Mouse (Mus musculus) stomach, embryonic 14.5 days (tissue): ENCODE data around the gene Pml. TPM values are rescaled to one million over a fixed set of nuclear protein-coding genes. Genes with fewer than 3 reads are reported as not detected.
A peak's percentile ranks its signal among the peaks of the same experiment; 100 is the strongest.

ENCODE experiments used
- ATAC-seq: fragments of 200-750 bp; cut with Nextera tagmentation; 2 replicates; pipeline ENCODE4 v1.8.0; 2017; ENCODE audit warnings: low read depth, moderate TSS enrichment; ENCODE audit not compliant: insufficient number of reproducible peaks, insufficient read depth, low FRiP score
- H3K27ac ChIP-seq: fragments of 300-500 bp; sonication (generic); 2 replicates; pipeline ENCODE4 v1.5.1; 2014; ENCODE audit warnings: mild to moderate bottlenecking, low read length, moderate library complexity, mixed read lengths
- H3K27me3 ChIP-seq: fragments of 300-500 bp; sonication (generic); 2 replicates; pipeline ENCODE4 v1.6.1; 2014; ENCODE audit warnings: low read length, control low read depth, mixed read lengths; ENCODE audit not compliant: control insufficient read depth, insufficient read depth
- H3K36me3 ChIP-seq: fragments of 300-500 bp; sonication (generic); 2 replicates; pipeline ENCODE4 v1.6.1; 2014; ENCODE audit warnings: mild to moderate bottlenecking, control low read depth, low read length, moderate library complexity, mixed read lengths; ENCODE audit not compliant: control insufficient read depth, insufficient read depth
- H3K4me1 ChIP-seq: fragments of 300-500 bp; sonication (generic); 2 replicates; pipeline ENCODE4 v1.6.1; 2014; ENCODE audit warnings: low read length, control low read depth, mixed read lengths; ENCODE audit not compliant: control insufficient read depth, insufficient read depth
- H3K4me2 ChIP-seq: fragments of 300-500 bp; sonication (generic); replicated peaks from 2 replicates; pipeline ENCODE4 v1.6.1; 2014; ENCODE audit warnings: low read depth, low read length, control low read depth
- H3K4me3 ChIP-seq: fragments of 300-500 bp; sonication (generic); 2 replicates; pipeline ENCODE4 v1.5.1; 2014; ENCODE audit warnings: low read depth, low read length, control low read depth
- H3K9ac ChIP-seq: fragments of 300-500 bp; sonication (generic); replicated peaks from 2 replicates; pipeline ENCODE4 v1.6.1; 2014; ENCODE audit warnings: low read depth, mild to moderate bottlenecking, control low read depth, low read length, moderate library complexity, mixed read lengths
- H3K9me3 ChIP-seq: fragments of 300-500 bp; sonication (generic); 2 replicates; pipeline ENCODE4 v1.6.1; 2016; ENCODE audit warnings: low read depth, low read length, control low read depth; ENCODE audit not compliant: control insufficient read depth
- WGBS: fragments of 180-500 bp; shearing (Covaris S2); extraction: QIAGEN DNeasy Blood & Tissue Kit; methylation state at CpG from one replicate; pipeline ENCODE4 v1.1.7; 2014; 5-methylcytosine and 5-hydroxymethylcytosine counted together
- polyA plus RNA-seq: library from polyadenylated mRNA; unstranded; fragments of >200 nt; fragmentation: Nextera tagmentation; extraction: Ambion mirVana; gene quantifications from 2 replicates; pipeline ENCODE4 v1.2.1, GENCODE M21; 2014

The Pml gene
- polyA plus RNA-seq, 1 experiment from 2014 or later: 17.2 TPM

GRCm38 (mm10) chr9:58206013-58206412 is 43.6 kb downstream of the Pml start:
- H3K4me1 ChIP-seq: no peaks in the 10 kb centered on the region
- ATAC-seq: no peak
- no peak overlapping the region for H3K27ac ChIP-seq
- H3K36me3 ChIP-seq: no peaks in the 10 kb centered on the region
- H3K4me3 ChIP-seq: no peak overlapping the region
- H3K4me2 ChIP-seq: no peak overlapping the region
- peaks cover 22% of the 10 kb centered on the region for H3K27me3 ChIP-seq
- WGBS: 90% methylated on average over 7 of the region's 7 CpGs
- H3K9ac ChIP-seq: no peak overlapping the region
- H3K9me3 ChIP-seq: no peaks in the 10 kb centered on the region

- Histone ChIP-seq H3K4me1 (0 out of 2 replicates have a peak, but pooled peaks cover 3% of the 10 kb centered on the region), H3K9ac (no peak overlapping the region), H3K9me3 (no peaks in the 10 kb centered on the region), H3K27me3 (peaks cover 37% of the 10 kb centered on the region), H3K4me3 (peak overlapping the region; percentile 27), H3K27ac (no peak overlapping the region), H3K4me2 (peak overlapping the region; percentile 44), H3K36me3 (no peaks in the 10 kb centered on the region)
- peak; percentile 74; the same call in 1 of the 2 replicates for ATAC-seq
- WGBS: 4% methylated on average over 18 of the region's 18 CpGs
Measured at GRCm38 (mm10) chr9:58204448-58205000, 45.1 kb downstream of the Pml start.

- H3K4me2 ChIP-seq: peak within 1 kb of the TSS; percentile 44
- ATAC-seq: peak; percentile 76; the same call in 1 of the 2 replicates
- peaks cover 9% of the 10 kb centered on the region; the same call in 1 of the 2 replicates for H3K4me1 ChIP-seq
- H3K4me3 ChIP-seq: peak within 1 kb of the TSS; percentile 27
- H3K9ac ChIP-seq: no peak within 1 kb of the TSS
- WGBS: 3% methylated on average over 42 of the region's 42 CpGs
- no peaks in the 10 kb centered on the region for H3K36me3 ChIP-seq
- H3K9me3 ChIP-seq: no peaks in the 10 kb centered on the region
- H3K27ac ChIP-seq: no peak within 1 kb of the TSS
- H3K27me3 ChIP-seq: peaks cover 44% of the 10 kb centered on the region
Measured at GRCm38 (mm10) chr9:58203516-58204447, 45.8 kb downstream of the Pml start, which contains the start of the genes Islr and Islr2. TSS of gene Islr (minus strand) at chr9:58204306. TSS of gene Islr2 (minus strand) at chr9:58204319.

- Histone ChIP-seq H3K4me1 (peaks cover 18% of the 10 kb centered on the region), H3K27ac (no peak overlapping the region), H3K4me2 (no peak overlapping the region), H3K36me3 (no peaks in the 10 kb centered on the region), H3K9me3 (no peaks in the 10 kb centered on the region), H3K4me3 (no peak overlapping the region), H3K9ac (no peak overlapping the region), H3K27me3 (peaks cover 53% of the 10 kb centered on the region)
- WGBS: 9% methylated on average over 14 of the region's 14 CpGs
- no peak for ATAC-seq
Measured at GRCm38 (mm10) chr9:58202676-58203453, 46.7 kb downstream of the Pml start.

- H3K9me3 ChIP-seq: no peaks in the 10 kb centered on the region
- H3K4me1 ChIP-seq: peaks cover 25% of the 10 kb centered on the region
- H3K36me3 ChIP-seq: no peaks in the 10 kb centered on the region
- H3K4me3 ChIP-seq: peak overlapping the region; percentile 7; the same call in 1 of the 2 replicates
- 1% methylated on average over 37 of the region's 37 CpGs for WGBS
- peak overlapping the region; percentile 23; the same call in 1 of the 2 replicates for H3K4me2 ChIP-seq
- ATAC-seq: no peak
- peaks cover 61% of the 10 kb centered on the region for H3K27me3 ChIP-seq
- H3K27ac ChIP-seq: no peak overlapping the region
- H3K9ac ChIP-seq: no peak overlapping the region
Measured at GRCm38 (mm10) chr9:58201861-58202549, 47.6 kb downstream of the Pml start.

- H3K4me2 ChIP-seq: peak overlapping the region; percentile 23; the same call in 1 of the 2 replicates
Measured at GRCm38 (mm10) chr9:58201091-58201842, 48.3 kb downstream of the Pml start.

GRCm38 (mm10) chr9:58200270-58201090 is 49.1 kb downstream of the Pml start:
- Histone ChIP-seq H3K36me3 (no peaks in the 10 kb centered on the region), H3K27ac (no peak overlapping the region), H3K27me3 (peaks cover 75% of the 10 kb centered on the region), H3K4me3 (no peak overlapping the region), H3K9me3 (no peaks in the 10 kb centered on the region), H3K9ac (no peak overlapping the region), H3K4me2 (no peak overlapping the region), H3K4me1 (peaks cover 36% of the 10 kb centered on the region)
- WGBS: 14% methylated on average over 11 of the region's 11 CpGs
- no peak for ATAC-seq

More at GRCm38 (mm10) chr9:58201091-58201842, 48.3 kb downstream of the Pml start:
- Histone ChIP-seq H3K36me3 (no peaks in the 10 kb centered on the region), H3K27me3 (peaks cover 69% of the 10 kb centered on the region), H3K27ac (no peak overlapping the region), H3K4me1 (peaks cover 32% of the 10 kb centered on the region), H3K4me3 (peak overlapping the region; percentile 7; the same call in 1 of the 2 replicates), H3K9me3 (no peaks in the 10 kb centered on the region), H3K9ac (no peak overlapping the region)
- ATAC-seq: no peak
- WGBS: 3% methylated on average over 24 of the region's 24 CpGs
